Mouse (Mus musculus) heart, embryonic 13.5 days (tissue): ENCODE measurements around the gene Tiam2. TPM values are rescaled to one million over a fixed set of nuclear protein-coding genes. Genes with fewer than 3 reads are reported as not detected.

Experiments
- ATAC-seq: fragments of 200-750 bp; cut with Nextera tagmentation; 2 replicates; pipeline ENCODE4 v1.8.0; 2017; ENCODE audit warnings: moderate TSS enrichment; ENCODE audit not compliant: insufficient number of reproducible peaks, low FRiP score, low TSS enrichment; ENCODE audit errors: extremely low read depth
- H3K27ac ChIP-seq: fragments of 300-500 bp; sonication (generic); replicated peaks from 2 replicates; pipeline ENCODE4 v1.5.1; 2015; ENCODE audit warnings: moderate library complexity, mild to moderate bottlenecking, inconsistent platforms
- H3K27me3 ChIP-seq: fragments of 300-500 bp; sonication (generic); replicated peaks from 2 replicates; pipeline ENCODE4 v1.6.1; 2015; ENCODE audit warnings: mild to moderate bottlenecking, inconsistent platforms
- H3K36me3 ChIP-seq: fragments of 300-500 bp; sonication (generic); 2 replicates; pipeline ENCODE4 v1.6.1; 2015; ENCODE audit warnings: mild to moderate bottlenecking, inconsistent platforms
- H3K4me1 ChIP-seq: fragments of 300-500 bp; sonication (generic); 2 replicates; pipeline ENCODE4 v1.6.1; 2015; ENCODE audit warnings: inconsistent platforms
- H3K4me2 ChIP-seq: fragments of 300-500 bp; sonication (generic); 2 replicates; pipeline ENCODE4 v1.6.1; 2015; ENCODE audit warnings: inconsistent platforms, mild to moderate bottlenecking, moderate library complexity
- H3K4me3 ChIP-seq: fragments of 300-500 bp; sonication (generic); 2 replicates; pipeline ENCODE4 v1.5.1; 2015; ENCODE audit warnings: moderate library complexity, mild to moderate bottlenecking, inconsistent platforms
- H3K9ac ChIP-seq: fragments of 300-500 bp; sonication (generic); 2 replicates; pipeline ENCODE4 v1.6.1; 2015; ENCODE audit warnings: inconsistent platforms, mild to moderate bottlenecking, moderate library complexity
- H3K9me3 ChIP-seq: fragments of 300-500 bp; sonication (generic); 2 replicates; pipeline ENCODE4 v1.6.1; 2016; ENCODE audit warnings: inconsistent platforms
- WGBS: fragments of 180-500 bp; shearing (Covaris S2); methylation state at CpG from one replicate; pipeline ENCODE4 v1.1.7; 2015; ENCODE audit warnings: mixed read lengths; 5-methylcytosine and 5-hydroxymethylcytosine counted together
- polyA plus RNA-seq: library from polyadenylated mRNA; unstranded; fragments of >200 nt; fragmentation: Nextera tagmentation; extraction: Ambion mirVana; gene quantifications from 2 replicates; pipeline ENCODE4 v1.2.1, GENCODE M21; 2015

Tiam2 gene
- polyA plus RNA-seq, 1 experiment from 2014 or later: 4.0 TPM

- no peaks in the 10 kb centered on the region for H3K27me3 ChIP-seq
- WGBS: 64% methylated on average over 2 of the region's 2 CpGs
- no peak overlapping the region for H3K27ac ChIP-seq
- no peaks in the 10 kb centered on the region for H3K36me3 ChIP-seq
- no peak for ATAC-seq
- peaks cover 8% of the 10 kb centered on the region; the same call in 1 of the 2 replicates for H3K4me1 ChIP-seq
- H3K4me2 ChIP-seq: no peak overlapping the region
- H3K9me3 ChIP-seq: no peaks in the 10 kb centered on the region
- no peak overlapping the region for H3K9ac ChIP-seq
- H3K4me3 ChIP-seq: no peak overlapping the region
Observed at GRCm38 (mm10) chr17:3361751-3362150, 35.4 kb downstream of the Tiam2 start.

GRCm38 (mm10) chr17:3363216-3363615 lies 36.8 kb downstream of the Tiam2 start:
- no peaks in the 10 kb centered on the region for H3K9me3 ChIP-seq
- ATAC-seq: no peak
- WGBS: 70% methylated on average over 2 of the region's 2 CpGs
- H3K27me3 ChIP-seq: no peaks in the 10 kb centered on the region
- no peaks in the 10 kb centered on the region for H3K36me3 ChIP-seq
- H3K4me2 ChIP-seq: no peak overlapping the region
- no peak overlapping the region for H3K27ac ChIP-seq
- H3K4me3 ChIP-seq: no peak overlapping the region
- peaks cover 8% of the 10 kb centered on the region; the same call in 1 of the 2 replicates for H3K4me1 ChIP-seq
- no peak overlapping the region for H3K9ac ChIP-seq

- Histone ChIP-seq H3K9me3 (no peaks in the 10 kb centered on the region), H3K4me1 (no peaks in the 10 kb centered on the region), H3K36me3 (no peaks in the 10 kb centered on the region), H3K4me2 (no peak overlapping the region), H3K4me3 (no peak overlapping the region), H3K27me3 (no peaks in the 10 kb centered on the region), H3K9ac (no peak overlapping the region), H3K27ac (no peak overlapping the region)
- no peak for ATAC-seq
- 82% methylated on average over 3 of the region's 3 CpGs for WGBS
Observed at GRCm38 (mm10) chr17:3366741-3367140, 40.4 kb downstream of the Tiam2 start.

GRCm38 (mm10) chr17:3368386-3368785 lies 42.0 kb downstream of the Tiam2 start:
- no peak overlapping the region for H3K27ac ChIP-seq
- ATAC-seq: no peak
- no peak overlapping the region for H3K4me2 ChIP-seq
- H3K27me3 ChIP-seq: no peaks in the 10 kb centered on the region
- no peak overlapping the region for H3K9ac ChIP-seq
- H3K36me3 ChIP-seq: no peaks in the 10 kb centered on the region
- H3K4me3 ChIP-seq: no peak overlapping the region
- no peaks in the 10 kb centered on the region for H3K9me3 ChIP-seq
- no peaks in the 10 kb centered on the region for H3K4me1 ChIP-seq
- 57% methylated on average over 1 of the region's 1 CpGs for WGBS

DNA sequence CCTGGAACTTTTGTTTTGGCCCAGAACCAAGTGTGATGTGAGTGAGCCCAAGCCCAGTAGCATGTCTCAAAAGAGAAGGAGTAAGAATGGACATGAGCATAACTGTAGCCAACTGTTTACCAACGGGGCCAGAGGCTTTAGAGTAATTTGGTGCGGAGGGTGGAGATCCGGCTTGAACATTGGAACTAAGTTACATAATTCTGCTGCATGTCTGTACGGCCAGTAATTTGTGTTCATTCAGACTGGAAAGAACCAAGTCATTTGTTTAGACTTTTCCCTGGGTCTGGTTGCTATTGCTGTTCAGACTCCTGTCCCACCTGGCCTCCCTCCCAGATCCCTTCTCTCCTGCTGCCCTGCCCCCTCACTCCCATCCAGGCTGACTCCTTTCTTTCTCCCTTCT lies 43.3 kb downstream of the Tiam2 start:
- Histone ChIP-seq H3K9ac (no peak overlapping the region), H3K27ac (no peak overlapping the region), H3K27me3 (no peaks in the 10 kb centered on the region), H3K4me2 (no peak overlapping the region), H3K36me3 (no peaks in the 10 kb centered on the region), H3K9me3 (no peaks in the 10 kb centered on the region), H3K4me1 (no peaks in the 10 kb centered on the region), H3K4me3 (no peak overlapping the region)
- WGBS: 78% methylated on average over 4 of the region's 4 CpGs
- no peak for ATAC-seq

DNA sequence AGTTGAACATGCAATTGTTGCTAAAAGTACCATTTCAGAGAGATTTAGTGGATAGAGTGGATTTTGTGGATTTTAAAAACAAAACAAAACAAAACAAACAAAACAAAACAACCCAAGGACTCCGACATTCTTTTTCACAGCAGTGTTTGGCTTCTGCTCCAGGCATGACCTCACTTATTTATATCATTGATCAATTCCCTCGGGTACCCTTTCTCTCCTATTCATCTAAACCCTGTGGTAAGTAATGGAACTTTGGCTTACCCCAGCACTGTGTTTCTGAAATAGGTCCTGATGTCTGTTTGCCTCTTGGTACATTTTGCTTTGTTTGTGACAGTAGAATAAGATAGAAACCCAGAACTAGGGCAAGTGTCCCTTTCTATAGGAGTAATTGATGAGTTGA lies 52.2 kb downstream of the Tiam2 start:
- no peak for ATAC-seq
- H3K4me1 ChIP-seq: peaks cover 16% of the 10 kb centered on the region
- no peaks in the 10 kb centered on the region for H3K27me3 ChIP-seq
- H3K27ac ChIP-seq: no peak overlapping the region
- no peak overlapping the region for H3K9ac ChIP-seq
- 51% methylated on average over 2 of the region's 2 CpGs for whole genome bisulfite sequencing
- no peak overlapping the region for H3K4me2 ChIP-seq
- no peaks in the 10 kb centered on the region for H3K9me3 ChIP-seq
- H3K36me3 ChIP-seq: no peaks in the 10 kb centered on the region
- H3K4me3 ChIP-seq: no peak overlapping the region

DNA sequence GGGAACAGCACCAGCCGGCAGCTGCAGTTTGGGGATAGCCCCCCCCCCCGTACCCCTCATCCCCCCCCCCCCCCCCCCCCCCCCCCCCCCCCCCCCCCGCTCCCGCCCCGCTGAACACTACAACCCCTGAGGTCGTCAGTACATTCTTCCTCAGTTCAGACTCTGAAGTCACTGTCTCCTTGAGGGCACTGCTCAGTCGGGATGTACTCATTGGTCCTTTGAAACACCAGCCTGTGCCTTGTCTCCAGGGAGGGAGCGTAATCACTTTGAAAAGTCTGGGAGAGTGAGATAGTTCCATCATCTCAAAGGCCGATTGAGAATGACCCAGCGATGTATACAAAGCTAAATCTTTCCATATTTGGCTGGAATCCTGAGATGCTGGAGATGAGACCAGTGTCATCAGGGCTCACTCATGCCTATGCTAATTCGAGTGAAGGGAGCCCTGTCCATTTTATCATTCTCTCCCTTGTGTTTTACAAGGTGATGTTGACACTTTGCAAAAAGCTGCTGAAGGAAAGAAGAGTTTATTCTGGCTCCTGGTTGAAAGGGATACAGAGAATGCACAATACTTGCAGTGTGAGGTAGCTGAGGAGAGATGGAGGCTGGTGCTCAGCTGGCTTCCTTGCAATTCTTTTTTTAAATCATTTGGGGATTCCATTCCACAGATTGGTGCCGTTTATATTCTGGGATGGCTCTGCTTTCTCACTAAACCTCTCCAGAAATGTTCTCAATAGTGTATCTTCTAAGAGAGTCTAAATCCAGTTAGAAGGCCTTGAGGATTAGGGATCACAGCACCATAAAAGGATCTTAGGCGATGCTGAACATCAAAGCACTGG lies 53.6 kb downstream of the Tiam2 start:
- H3K36me3 ChIP-seq: no peaks in the 10 kb centered on the region
- H3K4me1 ChIP-seq: peaks cover 16% of the 10 kb centered on the region
- WGBS: 18% methylated on average over 8 of the region's 13 CpGs
- no peak overlapping the region for H3K4me3 ChIP-seq
- no peaks in the 10 kb centered on the region for H3K9me3 ChIP-seq
- H3K27me3 ChIP-seq: no peaks in the 10 kb centered on the region
- H3K27ac ChIP-seq: no peak overlapping the region
- no peak overlapping the region for H3K4me2 ChIP-seq
- H3K9ac ChIP-seq: no peak overlapping the region
- ATAC-seq: no peak

DNA sequence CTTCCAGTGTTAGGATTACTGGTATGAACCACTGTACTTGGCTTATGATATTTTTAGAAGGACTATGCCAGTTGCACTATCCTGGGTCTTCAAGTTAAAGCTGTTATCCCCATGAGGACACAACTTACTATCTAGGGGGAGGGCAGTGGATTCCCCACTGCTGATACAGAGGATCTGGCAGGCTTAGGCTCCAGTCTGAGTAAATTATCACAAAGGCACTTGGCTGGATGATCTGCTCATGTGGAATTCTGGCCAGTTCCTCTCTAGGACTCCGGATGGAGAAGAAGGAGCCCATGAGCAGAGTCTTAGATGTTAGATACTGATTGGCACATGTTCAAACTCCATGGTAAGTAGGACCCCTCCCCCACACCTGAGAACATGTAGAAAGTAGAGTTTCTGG lies 59.0 kb downstream of the Tiam2 start:
- WGBS: 26% methylated on average over 1 of the region's 1 CpGs
- Histone ChIP-seq H3K9ac (no peak overlapping the region), H3K4me3 (no peak overlapping the region), H3K36me3 (no peaks in the 10 kb centered on the region), H3K27me3 (no peaks in the 10 kb centered on the region), H3K4me1 (peaks cover 12% of the 10 kb centered on the region), H3K27ac (no peak overlapping the region), H3K9me3 (no peaks in the 10 kb centered on the region), H3K4me2 (no peak overlapping the region)
- ATAC-seq: no peak

- Histone ChIP-seq H3K4me2 (no peak overlapping the region), H3K27me3 (no peaks in the 10 kb centered on the region), H3K4me3 (no peak overlapping the region), H3K9me3 (no peaks in the 10 kb centered on the region), H3K27ac (no peak overlapping the region), H3K4me1 (peaks cover 7% of the 10 kb centered on the region), H3K36me3 (no peaks in the 10 kb centered on the region), H3K9ac (no peak overlapping the region)
- 54% methylated on average over 4 of the region's 4 CpGs for WGBS
- ATAC-seq: no peak
Observed at GRCm38 (mm10) chr17:3387819-3388218, 61.4 kb downstream of the Tiam2 start.

DNA sequence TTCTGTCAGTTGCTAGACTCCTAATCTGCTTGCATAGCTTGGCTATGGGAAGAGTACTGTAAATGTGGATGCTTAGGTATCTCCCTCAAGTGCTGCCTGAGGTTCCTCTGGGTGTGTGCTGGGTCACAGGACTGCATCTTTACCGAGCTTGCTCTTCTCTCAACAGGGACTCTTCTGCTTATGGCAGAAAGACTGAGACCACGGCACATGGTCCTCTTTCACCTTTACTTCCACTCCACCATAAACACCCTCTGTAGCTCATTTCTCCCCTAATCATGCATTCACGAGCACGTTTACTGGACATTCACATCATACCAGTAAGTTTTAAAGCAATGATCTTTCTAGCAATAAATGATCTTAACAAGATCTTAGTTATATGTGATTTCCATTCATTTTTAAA lies 63.4 kb downstream of the Tiam2 start:
- H3K9me3 ChIP-seq: no peaks in the 10 kb centered on the region
- WGBS: 74% methylated on average over 4 of the region's 4 CpGs
- H3K9ac ChIP-seq: no peak overlapping the region
- H3K27me3 ChIP-seq: no peaks in the 10 kb centered on the region
- H3K4me3 ChIP-seq: no peak overlapping the region
- H3K27ac ChIP-seq: no peak overlapping the region
- ATAC-seq: no peak
- H3K4me1 ChIP-seq: peaks cover 7% of the 10 kb centered on the region
- H3K4me2 ChIP-seq: no peak overlapping the region
- no peaks in the 10 kb centered on the region for H3K36me3 ChIP-seq

- WGBS: 78% methylated on average over 2 of the region's 2 CpGs
- Histone ChIP-seq H3K36me3 (no peaks in the 10 kb centered on the region), H3K4me3 (no peak overlapping the region), H3K9me3 (no peaks in the 10 kb centered on the region), H3K4me2 (no peak overlapping the region), H3K4me1 (peaks cover 19% of the 10 kb centered on the region; the same call in 1 of the 2 replicates), H3K27ac (no peak overlapping the region), H3K27me3 (no peaks in the 10 kb centered on the region), H3K9ac (no peak overlapping the region)
- no peak for ATAC-seq
Observed at GRCm38 (mm10) chr17:3393981-3394380, 67.6 kb downstream of the Tiam2 start.

DNA sequence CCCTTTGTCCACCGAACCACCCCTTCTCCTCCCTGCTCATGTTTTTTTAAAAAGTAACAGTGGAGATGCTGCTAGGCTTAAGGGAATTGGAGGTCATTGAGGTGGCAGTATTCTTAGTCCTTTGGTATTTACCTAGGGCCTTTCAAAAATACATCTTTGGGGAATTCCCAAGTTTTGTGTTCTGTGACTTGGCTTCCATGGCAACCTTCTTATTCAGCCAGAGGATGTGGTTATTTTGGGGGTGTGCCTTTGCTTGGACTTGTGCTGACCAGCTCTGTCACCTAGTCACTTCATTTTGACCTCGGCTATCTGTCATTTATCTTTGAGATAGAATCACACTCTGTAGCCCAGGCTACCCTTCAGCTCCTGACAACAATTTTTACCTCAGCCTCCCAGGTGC lies 68.6 kb downstream of the Tiam2 start:
- H3K9me3 ChIP-seq: no peaks in the 10 kb centered on the region
- no peak overlapping the region for H3K4me3 ChIP-seq
- no peak overlapping the region for H3K4me2 ChIP-seq
- H3K27ac ChIP-seq: no peak overlapping the region
- 63% methylated on average over 2 of the region's 2 CpGs for WGBS
- peaks cover 19% of the 10 kb centered on the region; the same call in 1 of the 2 replicates for H3K4me1 ChIP-seq
- no peaks in the 10 kb centered on the region for H3K27me3 ChIP-seq
- no peak overlapping the region for H3K9ac ChIP-seq
- no peaks in the 10 kb centered on the region for H3K36me3 ChIP-seq
- no peak for ATAC-seq
